Mouse (Mus musculus) CH12.LX (cell line): ENCODE results near the gene Zfhx3. TPM values are rescaled to one million over a fixed set of nuclear protein-coding genes. Genes with fewer than 3 reads are reported as not detected.

Experiments used
- DNase-seq: peaks from one replicate; pipeline ENCODE4 v3.0.0-alpha.2; 2013; ENCODE audit errors: extremely low read depth
- H3K27ac ChIP-seq: 2 replicates; pipeline ENCODE4 v1.5.1; 2012; ENCODE audit warnings: low read depth, mild to moderate bottlenecking, control low read depth, moderate library complexity; ENCODE audit not compliant: insufficient read depth
- H3K27me3 ChIP-seq: replicated peaks from 2 replicates; pipeline ENCODE3; 2012; ENCODE audit warnings: inconsistent platforms
- H3K36me3 ChIP-seq, 2 experiments: replicated peaks in 1 of 2; 2 replicates each; pipeline versions ENCODE3 to v1.6.1; 2012; ENCODE audit warnings: inconsistent platforms in 1 of 2, low read length in 1 of 2, mild to moderate bottlenecking in 1 of 2, mixed read lengths in 1 of 2, moderate library complexity in 1 of 2; ENCODE audit not compliant: control insufficient read depth in 1 of 2, insufficient read depth in 1 of 2
- H3K4me1 ChIP-seq, 2 experiments: 2 replicates each; pipeline ENCODE4 v1.6.1; 2012; ENCODE audit warnings: inconsistent platforms in 1 of 2, moderate library complexity in 1 of 2; ENCODE audit not compliant: insufficient read depth in 2 of 2, control insufficient read depth in 1 of 2
- H3K4me2 ChIP-seq: 2 replicates; pipeline ENCODE4 v1.6.1; 2012; ENCODE audit warnings: low read depth, mild to moderate bottlenecking, control low read depth; ENCODE audit not compliant: poor library complexity, insufficient read depth, severe bottlenecking
- H3K4me3 ChIP-seq, 3 experiments: fragments of 150-350 bp in 1 of 3; sonication (generic) in 1 of 3; replicated peaks in 1 of 3; 2 replicates each; pipeline versions ENCODE3 to v1.5.1; 2011 to 2012; ENCODE audit warnings: low read depth in 2 of 3, low read length in 2 of 3, mild to moderate bottlenecking in 2 of 3, moderate library complexity in 2 of 3, control low read depth in 1 of 3, improper control_type of control experiment in 1 of 3, inconsistent platforms in 1 of 3, mixed read lengths in 1 of 3; ENCODE audit not compliant: poor library complexity in 1 of 3
- H3K79me2 ChIP-seq: replicated peaks from 2 replicates; pipeline ENCODE4 v1.6.1; 2012; ENCODE audit warnings: mild to moderate bottlenecking, moderate library complexity; ENCODE audit not compliant: control insufficient read depth, poor library complexity, insufficient read depth, severe bottlenecking; ENCODE audit errors: extremely low read depth
- H3K9ac ChIP-seq: 2 replicates; pipeline ENCODE4 v1.6.1; 2012; ENCODE audit warnings: low read depth, mild to moderate bottlenecking, control low read depth, moderate library complexity; ENCODE audit not compliant: insufficient read depth
- H3K9me3 ChIP-seq: replicated peaks from 2 replicates; pipeline ENCODE3; 2012; ENCODE audit warnings: low read length, inconsistent platforms, mixed read lengths
- BHLHE40 ChIP-seq: IDR thresholded peaks from 2 replicates; pipeline ENCODE4 v1.6.1; 2011; ENCODE audit warnings: mild to moderate bottlenecking, low read depth, low read length, improper control_type of control experiment
- CHD2 ChIP-seq: IDR thresholded peaks from 2 replicates; pipeline ENCODE4 v1.6.1; 2011; ENCODE audit warnings: low read length, improper control_type of control experiment
- CTCF ChIP-seq, 2 experiments: IDR thresholded peaks in 1 of 2; conservative IDR thresholded peaks in 1 of 2; 2 replicates each; pipeline ENCODE4 v1.5.1; 2011 to 2012; ENCODE audit warnings: low read depth in 2 of 2, low read length in 2 of 2, improper control_type of control experiment in 1 of 2, inconsistent platforms in 1 of 2, mild to moderate bottlenecking in 1 of 2, moderate library complexity in 1 of 2
- HCFC1 ChIP-seq: IDR thresholded peaks from 2 replicates; pipeline ENCODE4 v1.6.1; 2012; ENCODE audit warnings: low read depth, mild to moderate bottlenecking, inconsistent platforms, low read length, improper control_type of control experiment
- IRF4 ChIP-seq: IDR thresholded peaks from 2 replicates; pipeline ENCODE4 v1.6.1; 2014; ENCODE audit warnings: low read depth, mild to moderate bottlenecking, inconsistent platforms, low read length, improper control_type of control experiment
- MAFK ChIP-seq: IDR thresholded peaks from 2 replicates; pipeline ENCODE4 v1.6.1; 2011; ENCODE audit warnings: low read length, improper control_type of control experiment; ENCODE audit not compliant: insufficient replicate concordance
- MAX ChIP-seq: IDR thresholded peaks from 2 replicates; pipeline ENCODE4 v1.6.1; 2011; ENCODE audit warnings: low read length, improper control_type of control experiment
- MAZ ChIP-seq: IDR thresholded peaks from 2 replicates; pipeline ENCODE4 v1.6.1; 2012; ENCODE audit warnings: low read depth, mild to moderate bottlenecking, inconsistent platforms, low read length, improper control_type of control experiment, moderate library complexity
- MEF2A ChIP-seq: IDR thresholded peaks from 2 replicates; pipeline ENCODE4 v1.6.1; 2014; ENCODE audit warnings: low read depth, mild to moderate bottlenecking, inconsistent platforms, low read length, improper control_type of control experiment, borderline replicate concordance
- MXI1 ChIP-seq: IDR thresholded peaks from 2 replicates; pipeline ENCODE4 v1.6.1; 2011; ENCODE audit warnings: mild to moderate bottlenecking, low read depth, low read length, improper control_type of control experiment
- PAX5 ChIP-seq: IDR thresholded peaks from 2 replicates; pipeline ENCODE4 v1.6.1; 2012; ENCODE audit warnings: low read length, inconsistent platforms, mixed read lengths
- POLR2A ChIP-seq: IDR thresholded peaks from 2 replicates; pipeline ENCODE4 v1.6.1; 2011; ENCODE audit warnings: low read depth, mild to moderate bottlenecking, improper control_type of control experiment, low read length
- RAD21 ChIP-seq: IDR thresholded peaks from 2 replicates; pipeline ENCODE4 v1.6.1; 2011; ENCODE audit warnings: low read depth, mild to moderate bottlenecking, low read length, improper control_type of control experiment, moderate library complexity
- SIN3A ChIP-seq: IDR thresholded peaks from 2 replicates; pipeline ENCODE4 v1.6.1; 2012; ENCODE audit warnings: low read length, improper control_type of control experiment, inconsistent platforms
- TBP ChIP-seq: conservative IDR thresholded peaks from 2 replicates; pipeline ENCODE4 v1.6.1; 2011; ENCODE audit warnings: low read depth, low read length, improper control_type of control experiment
- TCF12 ChIP-seq: IDR thresholded peaks from 2 replicates; pipeline ENCODE4 v1.6.1; 2014; ENCODE audit warnings: low read depth, mild to moderate bottlenecking, inconsistent platforms, low read length, improper control_type of control experiment
- USF2 ChIP-seq: conservative IDR thresholded peaks from 2 replicates; pipeline ENCODE4 v1.6.1; 2011; ENCODE audit warnings: low read depth, low read length, improper control_type of control experiment
- ZC3H11A ChIP-seq: IDR thresholded peaks from 2 replicates; pipeline ENCODE4 v1.6.1; 2012; ENCODE audit warnings: low read depth, mild to moderate bottlenecking, inconsistent platforms, low read length, improper control_type of control experiment
- dilution Hi-C: fragments of 300-500 bp; cut with MboI; formaldehyde crosslinking; loops from 2 replicates; pipeline ENCODE4 v1.14.3; 2020; ENCODE audit warnings: low sequenced_read_pairs; ENCODE audit not compliant: extremely low pct_unique_long_range_greater_than_20kb, extremely low pct_ligation_motif_present
- in situ Hi-C: fragments of 300-500 bp; cut with MboI; formaldehyde crosslinking; loops from 3 replicates; pipeline ENCODE4 v1.14.3; 2019; ENCODE audit warnings: low sequenced_read_pairs, low pct_ligation_motif_present, low pct_unique_long_range_greater_than_20kb, mixed read lengths
- polyA plus RNA-seq: library from polyadenylated mRNA; unstranded; fragments of >175 nt; gene quantifications from 2 replicates; pipeline ENCODE4 v1.2.1, GENCODE M21; 2012; ENCODE audit warnings: low read depth; ENCODE audit not compliant: insufficient read length
- total RNA-seq, 2 experiments: library from RNA; depleted of rRNA; stranded (reverse); fragments of 300-350 nt in 1 of 2; fragments of >200 nt in 1 of 2; gene quantifications; 2 replicates each; pipeline ENCODE4 v1.2.3; 2012 to 2014

Zfhx3 gene
- total and polyA plus RNA-seq, 3 experiments = 0.05 to 0.76 (median 0.68) TPM

- in situ Hi-C loops = no loop called here
Observed at GRCm38 (mm10) chr8:108026557-108027440, 84.4 kb downstream of the Zfhx3 start.

GRCm38 (mm10) chr8:108027561-108028025 is 85.1 kb downstream of the Zfhx3 start:
- no peak overlapping the region for H3K9ac ChIP-seq
- in situ Hi-C loops = no loop called here
- DNase-seq = no peak
- no peak overlapping the region for H3K27ac ChIP-seq
- dilution Hi-C loops = no loop called here
- no peaks in the 10 kb centered on the region for H3K79me2 ChIP-seq
- peak overlapping the region; percentile 4; the same call in 1 of the 2 replicates for H3K4me2 ChIP-seq
- no peaks in the 10 kb centered on the region for H3K27me3 ChIP-seq
- H3K36me3 ChIP-seq = no peaks in the 10 kb centered on the region
- TF ChIP-seq ZC3H11A = no peak
- TF ChIP-seq RAD21 = no peak
- no peak for TF ChIP-seq MAZ
- TF ChIP-seq MXI1 = no peak
- no peak for TF ChIP-seq TCF12
- no peak for TF ChIP-seq CHD2
- TF ChIP-seq PAX5 = no peak
- no peak for TF ChIP-seq MAFK
- no peak for TF ChIP-seq MAX
- no peak for TF ChIP-seq TBP
- TF ChIP-seq IRF4 = no peak
- TF ChIP-seq POLR2A = no peak
- no peak for TF ChIP-seq MEF2A
- no peak for TF ChIP-seq BHLHE40
- peaks cover 5% of the 10 kb centered on the region for H3K9me3 ChIP-seq
- no peak overlapping the region for H3K4me3 ChIP-seq
- H3K4me1 ChIP-seq = peaks cover 0 to 13% of the 10 kb centered on the region in 2 experiments; a peak in 2 of 4 replicates

More at GRCm38 (mm10) chr8:108026557-108027440, 84.4 kb downstream of the Zfhx3 start:
- H3K27me3 ChIP-seq = no peaks in the 10 kb centered on the region
- H3K9me3 ChIP-seq = peaks cover 5% of the 10 kb centered on the region
- no peak for TF ChIP-seq USF2
- no peak for TF ChIP-seq HCFC1
- TF ChIP-seq SIN3A = no peak
- TF ChIP-seq POLR2A = no peak
- TF ChIP-seq CTCF (conservative IDR thresholded peaks at IDR 0.05 in 1 of 2, IDR thresholded peaks at IDR 0.05 in 1 of 2; ENCODE audit: low read depth in 2 of 2, low read length in 2 of 2) = no peak
- TF ChIP-seq PAX5 = no peak
- TF ChIP-seq MXI1 = no peak
- TF ChIP-seq ZC3H11A = no peak
- no peaks in the 10 kb centered on the region for H3K79me2 ChIP-seq
- H3K9ac ChIP-seq = no peak overlapping the region
- no peak overlapping the region for H3K4me3 ChIP-seq
- DNase-seq = no peak
- H3K27ac ChIP-seq = no peak overlapping the region
- H3K36me3 ChIP-seq = no peaks in the 10 kb centered on the region
- H3K4me2 ChIP-seq = peak overlapping the region; percentile 39
- dilution Hi-C loops = no loop called here
- peaks cover 0 to 14% of the 10 kb centered on the region in 2 experiments; a peak in 2 of 4 replicates for H3K4me1 ChIP-seq
